Mouse (Mus musculus) MEL (cell line): ENCODE results near the gene Ak1. TPM values are rescaled to one million over a fixed set of nuclear protein-coding genes. Genes with fewer than 3 reads are reported as not detected.

ENCODE experiments used
- DNase-seq: peaks from one replicate; pipeline ENCODE4 v3.0.0; 2011; ENCODE audit warnings: low read depth, low spot score
- H3K27ac ChIP-seq: 2 replicates; pipeline ENCODE4 v1.5.1; 2012; ENCODE audit warnings: low read depth, mild to moderate bottlenecking, control low read depth, low read length, moderate library complexity; ENCODE audit not compliant: control insufficient read depth
- H3K27me3 ChIP-seq, 2 experiments: fragments of 150-350 bp in 1 of 2; sonication (generic) in 1 of 2; 2 replicates each; pipeline ENCODE4 v1.6.1; 2012; ENCODE audit warnings: low read length in 2 of 2, mild to moderate bottlenecking in 2 of 2, improper control_type of control experiment in 1 of 2, moderate library complexity in 1 of 2; ENCODE audit not compliant: insufficient read depth in 2 of 2, control insufficient read depth in 1 of 2
- H3K36me3 ChIP-seq, 2 experiments: 2 replicates each; pipeline ENCODE4 v1.6.1; 2012 to 2014; ENCODE audit warnings: low read length in 2 of 2, improper control_type of control experiment in 1 of 2, inconsistent platforms in 1 of 2, mild to moderate bottlenecking in 1 of 2; ENCODE audit not compliant: insufficient read depth in 2 of 2, control insufficient read depth in 1 of 2
- H3K4me1 ChIP-seq, 2 experiments: fragments of 150-350 bp in 1 of 2; sonication (generic) in 1 of 2; 2 replicates each; pipeline ENCODE4 v1.6.1; 2012; ENCODE audit warnings: low read length in 2 of 2, improper control_type of control experiment in 1 of 2, mild to moderate bottlenecking in 1 of 2; ENCODE audit not compliant: insufficient read depth in 2 of 2, control insufficient read depth in 1 of 2
- H3K4me3 ChIP-seq, 2 experiments: fragments of 150-350 bp in 1 of 2; sonication (generic) in 1 of 2; 2 replicates each; pipeline ENCODE4 v1.5.1; 2012; ENCODE audit warnings: low read depth in 2 of 2, low read length in 2 of 2, mild to moderate bottlenecking in 2 of 2, moderate library complexity in 2 of 2, control low read depth in 1 of 2, improper control_type of control experiment in 1 of 2; ENCODE audit not compliant: control insufficient read depth in 1 of 2, insufficient read depth in 1 of 2
- H3K79me2 ChIP-seq: 2 replicates; pipeline ENCODE4 v1.6.1; 2012; ENCODE audit warnings: mild to moderate bottlenecking, low read length, moderate library complexity; ENCODE audit not compliant: control insufficient read depth, poor library complexity, insufficient read depth
- H3K9ac ChIP-seq: 2 replicates; pipeline ENCODE4 v1.6.1; 2012; ENCODE audit warnings: low read depth, mild to moderate bottlenecking, control low read depth, low read length, moderate library complexity; ENCODE audit not compliant: control insufficient read depth, poor library complexity, severe bottlenecking
- H3K9me3 ChIP-seq: fragments of 150-350 bp; sonication (generic); replicated peaks from 2 replicates; pipeline ENCODE4 v1.6.1; 2012; ENCODE audit warnings: mild to moderate bottlenecking, low read length, improper control_type of control experiment, moderate library complexity; ENCODE audit not compliant: insufficient read depth
- CHD2 ChIP-seq: IDR thresholded peaks from 2 replicates; pipeline ENCODE4 v1.6.1; 2011; ENCODE audit warnings: low read length, improper control_type of control experiment
- CTCF ChIP-seq, 3 experiments: IDR thresholded peaks in 2 of 3; conservative IDR thresholded peaks in 1 of 3; 2 replicates each; pipeline ENCODE4 v1.5.1; 2011 to 2012; ENCODE audit warnings: low read length in 3 of 3, low read depth in 2 of 3, mild to moderate bottlenecking in 2 of 3, improper control_type of control experiment in 1 of 3, inconsistent platforms in 1 of 3, mixed read lengths in 1 of 3, moderate library complexity in 1 of 3; ENCODE audit not compliant: control insufficient read depth in 1 of 3, insufficient read depth in 1 of 3, poor library complexity in 1 of 3, severe bottlenecking in 1 of 3
- ETS1 ChIP-seq: IDR thresholded peaks from 2 replicates; pipeline ENCODE4 v1.6.1; 2012; ENCODE audit warnings: low read depth, mild to moderate bottlenecking, inconsistent platforms, low read length, improper control_type of control experiment, moderate library complexity
- GABPA ChIP-seq: IDR thresholded peaks from 2 replicates; pipeline ENCODE4 v1.6.1; 2012; ENCODE audit warnings: low read depth, mild to moderate bottlenecking, inconsistent platforms, low read length, improper control_type of control experiment, moderate library complexity
- GATA1 ChIP-seq: IDR thresholded peaks from 2 replicates; pipeline ENCODE4 v1.6.1; 2011; ENCODE audit warnings: low read depth, low read length, improper control_type of control experiment
- MAX ChIP-seq: IDR thresholded peaks from 2 replicates; pipeline ENCODE4 v1.6.1; 2011; ENCODE audit warnings: low read length, improper control_type of control experiment
- NRF1 ChIP-seq: IDR thresholded peaks from 2 replicates; pipeline ENCODE4 v1.6.1; 2014; ENCODE audit warnings: low read depth, mild to moderate bottlenecking, inconsistent platforms, low read length, improper control_type of control experiment, moderate library complexity; ENCODE audit not compliant: poor library complexity, insufficient read depth, severe bottlenecking
- POLR2AphosphoS2 ChIP-seq: IDR thresholded peaks from 2 replicates; pipeline ENCODE4 v1.6.1; 2011; ENCODE audit warnings: low read length, improper control_type of control experiment
- POLR2AphosphoS5 ChIP-seq: IDR thresholded peaks from 2 replicates; pipeline ENCODE4 v1.6.1; 2012; ENCODE audit warnings: low read depth, borderline replicate concordance, mild to moderate bottlenecking, inconsistent platforms, low read length, moderate library complexity, mixed read lengths
- SIN3A ChIP-seq: IDR thresholded peaks from 2 replicates; pipeline ENCODE4 v1.6.1; 2012; ENCODE audit warnings: low read length, improper control_type of control experiment, inconsistent platforms
- SMC3 ChIP-seq: IDR thresholded peaks from 2 replicates; pipeline ENCODE4 v1.6.1; 2011; ENCODE audit warnings: low read depth, low read length, improper control_type of control experiment
- TCF12 ChIP-seq: IDR thresholded peaks from 2 replicates; pipeline ENCODE4 v1.6.1; 2014; ENCODE audit warnings: low read depth, mild to moderate bottlenecking, inconsistent platforms, low read length, improper control_type of control experiment, moderate library complexity
- USF1 ChIP-seq: IDR thresholded peaks from 2 replicates; pipeline ENCODE4 v1.6.1; 2014; ENCODE audit warnings: low read depth, mild to moderate bottlenecking, inconsistent platforms, low read length, improper control_type of control experiment, moderate library complexity
- ZC3H11A ChIP-seq: IDR thresholded peaks from 2 replicates; pipeline ENCODE4 v1.6.1; 2012; ENCODE audit warnings: low read depth, mild to moderate bottlenecking, inconsistent platforms, low read length, improper control_type of control experiment
- ZMIZ1 ChIP-seq: IDR thresholded peaks from 2 replicates; pipeline ENCODE4 v1.6.1; 2012; ENCODE audit warnings: low read depth, mild to moderate bottlenecking, inconsistent platforms, low read length, improper control_type of control experiment, moderate library complexity
- polyA plus RNA-seq, 2 experiments: library from polyadenylated mRNA; stranded (reverse) in 1 of 2; unstranded in 1 of 2; fragments of >175 nt in 1 of 2; fragments of >200 nt in 1 of 2; gene quantifications; 2 replicates each; pipeline versions ENCODE4 v1.2.1 to v1.2.4; 2012; ENCODE audit warnings: low replicate concordance in 2 of 2, low read depth in 1 of 2; ENCODE audit not compliant: insufficient read length in 2 of 2, insufficient read depth in 1 of 2, missing spikeins in 1 of 2
- total RNA-seq: library from RNA; depleted of rRNA; stranded (reverse); fragments of 300-350 nt; gene quantifications from 2 replicates; pipeline ENCODE4 v1.2.3, GENCODE M21; 2012

The Ak1 gene
- total and polyA plus RNA-seq, 3 experiments = 0.12 to 0.13 TPM; not detected in 1

GRCm38 (mm10) chr2:32642813-32643212 lies 21.3 kb downstream of the Ak1 start:
- no peak for DNase-seq
- Histone ChIP-seq H3K36me3 (no peaks in the 10 kb centered on the region), H3K27ac (no peak overlapping the region), H3K9me3 (no peaks in the 10 kb centered on the region), H3K27me3 (no peaks in the 10 kb centered on the region), H3K4me1 (peaks cover 0 to 4% of the 10 kb centered on the region in 2 experiments; a peak in 1 of 4 replicates), H3K9ac (no peak overlapping the region), H3K79me2 (no peaks in the 10 kb centered on the region), H3K4me3 (no peak overlapping the region)
- TF ChIP-seq ZC3H11A (no peak), GABPA (no peak), SIN3A (no peak), ETS1 (no peak), CTCF (IDR thresholded peaks at IDR 0.05 in 2 of 3, conservative IDR thresholded peaks at IDR 0.05 in 1 of 3; ENCODE audit: control insufficient read depth in 1 of 3, insufficient read depth in 1 of 3, low read depth in 2 of 3, low read length in 3 of 3, poor library complexity in 1 of 3, severe bottlenecking in 1 of 3) (no peak), POLR2AphosphoS2 (no peak), SMC3 (no peak), NRF1 (no peak), TCF12 (no peak), POLR2AphosphoS5 (no peak)

- H3K9ac ChIP-seq = no peak overlapping the region
- DNase-seq = no peak
- TF ChIP-seq TCF12 (no peak), MAX (no peak), GABPA (no peak)
- H3K9me3 ChIP-seq = no peaks in the 10 kb centered on the region
- H3K27ac ChIP-seq = no peak overlapping the region
- no peaks in the 10 kb centered on the region for H3K79me2 ChIP-seq
- H3K4me3 ChIP-seq = no peak overlapping the region
- H3K27me3 ChIP-seq = no peaks in the 10 kb centered on the region
- 0 out of 4 replicates have a peak, but pooled peaks cover 0 to 4% of the 10 kb centered on the region in 2 experiments for H3K4me1 ChIP-seq
- H3K36me3 ChIP-seq = no peaks in the 10 kb centered on the region
Measured at GRCm38 (mm10) chr2:32644083-32644482, 22.5 kb downstream of the Ak1 start.

- H3K4me3 ChIP-seq = no peak overlapping the region
- H3K27ac ChIP-seq = no peak overlapping the region
- 0 out of 4 replicates have a peak, but pooled peaks cover 0 to 4% of the 10 kb centered on the region in 2 experiments for H3K4me1 ChIP-seq
- no peak overlapping the region for H3K9ac ChIP-seq
- TF ChIP-seq USF1 = no peak
- no peak for TF ChIP-seq POLR2AphosphoS5
- TF ChIP-seq ZMIZ1 = no peak
- TF ChIP-seq ZC3H11A = no peak
- TF ChIP-seq GATA1 = no peak
- no peak for TF ChIP-seq CHD2
- TF ChIP-seq, all 39 proteins: peak for 0
- no peaks in the 10 kb centered on the region for H3K9me3 ChIP-seq
- no peaks in the 10 kb centered on the region for H3K79me2 ChIP-seq
- DNase-seq = no peak
- no peaks in the 10 kb centered on the region for H3K36me3 ChIP-seq
- H3K27me3 ChIP-seq = no peaks in the 10 kb centered on the region
Measured at GRCm38 (mm10) chr2:32644799-32645475, 23.4 kb downstream of the Ak1 start.
